Mouse (Mus musculus): ENCODE data around the gene Lingo1.

GRCm38 (mm10) chr9:56662405-56662804 lies 133.9 kb downstream of the Lingo1 start:
- TF ChIP-seq CTCF (conservative IDR thresholded peaks at IDR 0.05; ENCODE audit: low read length) (no peak), NANOG (IDR thresholded peaks at IDR 0.05; ENCODE audit: borderline replicate concordance, low read length) (no peak), POU5F1 (IDR thresholded peaks at IDR 0.05; ENCODE audit: borderline replicate concordance, low read length) (no peak)

Measured in E14TG2a.4 (cell line).